Mouse (Mus musculus): Measurements from ENCODE around the gene Farp1.

- TF ChIP-seq CTCF (IDR thresholded peaks at IDR 0.05; ENCODE audit: low read depth, low read length) (no peak), POLR2A (IDR thresholded peaks at IDR 0.05; ENCODE audit: insufficient read depth, low read length) (no peak), EP300 (IDR thresholded peaks at IDR 0.05; ENCODE audit: insufficient read depth, low read depth, low read length) (peak; percentile 83)
Measured at GRCm38 (mm10) chr14:121104760-121105329, 69.8 kb downstream of the Farp1 start.
